Mouse (Mus musculus): ENCODE results near the gene Ankfn1. TPM values are rescaled to one million over a fixed set of nuclear protein-coding genes. Genes with fewer than 3 reads are reported as not detected.

The Ankfn1 gene
- polyA plus RNA-seq, 1 experiment from 2014 or later: 0.39 TPM

DNA sequence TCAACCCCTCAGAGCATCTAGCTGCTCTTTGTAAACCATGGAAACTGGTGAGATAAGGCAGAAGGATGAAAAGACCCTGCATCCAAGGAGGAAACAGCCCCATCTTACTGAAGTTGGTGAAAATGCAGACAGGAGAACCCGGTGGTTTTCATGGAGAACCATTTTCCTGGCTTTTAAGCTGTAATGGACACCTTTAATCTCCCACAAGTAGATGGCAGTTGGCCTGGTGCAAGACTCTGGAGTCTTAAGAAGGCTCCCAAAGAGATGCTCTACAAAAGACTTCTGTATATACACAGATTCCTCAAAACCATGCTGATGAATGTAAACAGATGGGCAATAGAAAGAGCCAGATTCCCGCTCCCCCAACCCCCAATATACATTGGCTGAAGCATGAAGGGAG lies 276.5 kb downstream of the Ankfn1 start:
- no peak overlapping the region for H3K9ac ChIP-seq (replicated peaks; ENCODE audit: low read depth, low read length)
- no peak overlapping the region for H3K27ac ChIP-seq (ENCODE audit: low read length)
- WGBS: 71% methylated on average over 2 of the region's 2 CpGs
- H3K9me3 ChIP-seq (ENCODE audit: control insufficient read depth, low read depth, low read length): no peaks in the 10 kb centered on the region
- H3K4me3 ChIP-seq (ENCODE audit: low read depth, low read length): no peak overlapping the region
- H3K36me3 ChIP-seq (ENCODE audit: control insufficient read depth, insufficient read depth, low read length): no peaks in the 10 kb centered on the region
- H3K27me3 ChIP-seq (ENCODE audit: control insufficient read depth, insufficient read depth, low read length): no peaks in the 10 kb centered on the region
- no peaks in the 10 kb centered on the region for H3K4me1 ChIP-seq (ENCODE audit: control insufficient read depth, insufficient read depth, low read length)
- no peak overlapping the region for H3K4me2 ChIP-seq (replicated peaks; ENCODE audit: low read depth, low read length)
- no peak for ATAC-seq (ENCODE audit: insufficient number of reproducible peaks, insufficient read depth, low FRiP score, low read depth)

- 60% methylated on average over 6 of the region's 6 CpGs for whole genome bisulfite sequencing
- Histone ChIP-seq H3K27ac (ENCODE audit: low read length) (no peak overlapping the region), H3K27me3 (ENCODE audit: control insufficient read depth, insufficient read depth, low read length) (no peaks in the 10 kb centered on the region), H3K4me2 (replicated peaks; ENCODE audit: low read depth, low read length) (no peak overlapping the region), H3K4me3 (ENCODE audit: low read depth, low read length) (no peak overlapping the region), H3K36me3 (ENCODE audit: control insufficient read depth, insufficient read depth, low read length) (no peaks in the 10 kb centered on the region), H3K9me3 (ENCODE audit: control insufficient read depth, low read depth, low read length) (no peaks in the 10 kb centered on the region), H3K4me1 (ENCODE audit: control insufficient read depth, insufficient read depth, low read length) (0 out of 2 replicates have a peak, but pooled peaks cover 4% of the 10 kb centered on the region), H3K9ac (replicated peaks; ENCODE audit: low read depth, low read length) (no peak overlapping the region)
- ATAC-seq (ENCODE audit: insufficient number of reproducible peaks, insufficient read depth, low FRiP score, low read depth): no peak
Measured at GRCm38 (mm10) chr11:89481084-89481483, 296.4 kb downstream of the Ankfn1 start.

GRCm38 (mm10) chr11:89476927-89477326 lies 300.5 kb downstream of the Ankfn1 start:
- Histone ChIP-seq H3K9ac (replicated peaks; ENCODE audit: low read depth, low read length) (no peak overlapping the region), H3K4me3 (ENCODE audit: low read depth, low read length) (no peak overlapping the region), H3K27ac (ENCODE audit: low read length) (no peak overlapping the region), H3K27me3 (ENCODE audit: control insufficient read depth, insufficient read depth, low read length) (no peaks in the 10 kb centered on the region), H3K36me3 (ENCODE audit: control insufficient read depth, insufficient read depth, low read length) (no peaks in the 10 kb centered on the region), H3K4me2 (replicated peaks; ENCODE audit: low read depth, low read length) (no peak overlapping the region), H3K4me1 (ENCODE audit: control insufficient read depth, insufficient read depth, low read length) (0 out of 2 replicates have a peak, but pooled peaks cover 6% of the 10 kb centered on the region), H3K9me3 (ENCODE audit: control insufficient read depth, low read depth, low read length) (no peaks in the 10 kb centered on the region)
- 50% methylated on average over 5 of the region's 5 CpGs for WGBS
- ATAC-seq (ENCODE audit: insufficient number of reproducible peaks, insufficient read depth, low FRiP score, low read depth): no peak

- no peak overlapping the region for H3K4me2 ChIP-seq (replicated peaks; ENCODE audit: low read depth, low read length)
- no peak overlapping the region for H3K4me3 ChIP-seq (ENCODE audit: low read depth, low read length)
- no peak overlapping the region for H3K27ac ChIP-seq (ENCODE audit: low read length)
- WGBS: 41% methylated on average over 4 of the region's 4 CpGs
- no peaks in the 10 kb centered on the region for H3K9me3 ChIP-seq (ENCODE audit: control insufficient read depth, low read depth, low read length)
- no peak overlapping the region for H3K9ac ChIP-seq (replicated peaks; ENCODE audit: low read depth, low read length)
- no peaks in the 10 kb centered on the region for H3K36me3 ChIP-seq (ENCODE audit: control insufficient read depth, insufficient read depth, low read length)
- no peak for ATAC-seq (ENCODE audit: insufficient number of reproducible peaks, insufficient read depth, low FRiP score, low read depth)
- H3K4me1 ChIP-seq (ENCODE audit: control insufficient read depth, insufficient read depth, low read length): 0 out of 2 replicates have a peak, but pooled peaks cover 6% of the 10 kb centered on the region
- H3K27me3 ChIP-seq (ENCODE audit: control insufficient read depth, insufficient read depth, low read length): no peaks in the 10 kb centered on the region
Measured at GRCm38 (mm10) chr11:89476047-89476446, 301.4 kb downstream of the Ankfn1 start.

DNA sequence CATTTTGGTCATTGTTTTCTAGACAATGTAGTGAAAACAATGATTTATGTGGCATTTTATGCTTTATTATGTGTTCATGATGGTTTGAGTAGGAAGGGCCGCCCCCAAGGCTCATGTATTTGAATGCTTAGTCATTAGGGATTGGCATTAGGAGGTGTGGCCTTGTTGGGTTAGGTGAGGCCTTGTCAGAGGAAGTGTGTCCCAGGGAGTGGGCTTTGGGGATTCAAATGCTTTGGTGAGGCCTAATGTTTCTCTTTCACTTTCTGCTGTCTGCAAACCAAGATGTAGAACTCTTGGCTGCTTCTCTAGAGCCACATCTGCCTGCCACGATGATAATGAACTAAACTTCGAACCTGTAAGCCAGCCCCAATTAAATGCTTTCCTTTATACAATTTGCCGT lies 304.6 kb downstream of the Ankfn1 start:
- Histone ChIP-seq H3K9ac (replicated peaks; ENCODE audit: low read depth, low read length) (no peak overlapping the region), H3K4me3 (ENCODE audit: low read depth, low read length) (no peak overlapping the region), H3K4me2 (replicated peaks; ENCODE audit: low read depth, low read length) (no peak overlapping the region), H3K27me3 (ENCODE audit: control insufficient read depth, insufficient read depth, low read length) (no peaks in the 10 kb centered on the region), H3K9me3 (ENCODE audit: control insufficient read depth, low read depth, low read length) (no peaks in the 10 kb centered on the region), H3K36me3 (ENCODE audit: control insufficient read depth, insufficient read depth, low read length) (no peaks in the 10 kb centered on the region), H3K4me1 (ENCODE audit: control insufficient read depth, insufficient read depth, low read length) (0 out of 2 replicates have a peak, but pooled peaks cover 6% of the 10 kb centered on the region), H3K27ac (ENCODE audit: low read length) (no peak overlapping the region)
- no peak for ATAC-seq (ENCODE audit: insufficient number of reproducible peaks, insufficient read depth, low FRiP score, low read depth)
- 92% methylated on average over 4 of the region's 4 CpGs for WGBS

DNA sequence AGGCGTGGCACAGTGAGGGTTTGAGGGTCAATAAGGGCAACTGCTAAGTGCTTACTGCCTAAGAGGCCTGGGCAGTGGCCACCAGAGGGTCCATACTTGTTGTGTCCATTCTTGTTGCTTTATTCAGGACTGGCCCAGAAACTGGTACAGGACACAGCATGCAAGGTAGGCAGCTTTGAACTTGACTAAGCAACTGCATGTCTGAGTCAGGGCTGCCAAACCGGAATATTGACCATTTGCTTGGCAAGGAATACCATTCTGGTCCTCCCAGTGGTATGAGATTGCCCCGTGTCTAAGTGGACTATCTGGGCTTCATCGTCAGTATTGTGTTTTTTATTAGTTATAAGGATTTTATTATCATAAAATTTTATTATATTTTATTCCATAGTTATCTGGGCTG lies 312.1 kb downstream of the Ankfn1 start:
- H3K4me2 ChIP-seq (replicated peaks; ENCODE audit: low read depth, low read length): no peak overlapping the region
- H3K9me3 ChIP-seq (ENCODE audit: control insufficient read depth, low read depth, low read length): no peaks in the 10 kb centered on the region
- 90% methylated on average over 4 of the region's 4 CpGs for WGBS
- H3K9ac ChIP-seq (replicated peaks; ENCODE audit: low read depth, low read length): no peak overlapping the region
- H3K4me3 ChIP-seq (ENCODE audit: low read depth, low read length): no peak overlapping the region
- H3K27ac ChIP-seq (ENCODE audit: low read length): no peak overlapping the region
- H3K4me1 ChIP-seq (ENCODE audit: control insufficient read depth, insufficient read depth, low read length): no peaks in the 10 kb centered on the region
- H3K36me3 ChIP-seq (ENCODE audit: control insufficient read depth, insufficient read depth, low read length): no peaks in the 10 kb centered on the region
- H3K27me3 ChIP-seq (ENCODE audit: control insufficient read depth, insufficient read depth, low read length): no peaks in the 10 kb centered on the region
- no peak for ATAC-seq (ENCODE audit: insufficient number of reproducible peaks, insufficient read depth, low FRiP score, low read depth)

GRCm38 (mm10) chr11:89462216-89462615 lies 315.2 kb downstream of the Ankfn1 start:
- no peaks in the 10 kb centered on the region for H3K36me3 ChIP-seq (ENCODE audit: control insufficient read depth, insufficient read depth, low read length)
- WGBS: 76% methylated on average over 10 of the region's 10 CpGs
- H3K4me3 ChIP-seq (ENCODE audit: low read depth, low read length): no peak overlapping the region
- H3K27me3 ChIP-seq (ENCODE audit: control insufficient read depth, insufficient read depth, low read length): no peaks in the 10 kb centered on the region
- no peak overlapping the region for H3K4me2 ChIP-seq (replicated peaks; ENCODE audit: low read depth, low read length)
- H3K9ac ChIP-seq (replicated peaks; ENCODE audit: low read depth, low read length): no peak overlapping the region
- no peaks in the 10 kb centered on the region for H3K9me3 ChIP-seq (ENCODE audit: control insufficient read depth, low read depth, low read length)
- no peak for ATAC-seq (ENCODE audit: insufficient number of reproducible peaks, insufficient read depth, low FRiP score, low read depth)
- H3K4me1 ChIP-seq (ENCODE audit: control insufficient read depth, insufficient read depth, low read length): no peaks in the 10 kb centered on the region
- H3K27ac ChIP-seq (ENCODE audit: low read length): no peak overlapping the region

DNA sequence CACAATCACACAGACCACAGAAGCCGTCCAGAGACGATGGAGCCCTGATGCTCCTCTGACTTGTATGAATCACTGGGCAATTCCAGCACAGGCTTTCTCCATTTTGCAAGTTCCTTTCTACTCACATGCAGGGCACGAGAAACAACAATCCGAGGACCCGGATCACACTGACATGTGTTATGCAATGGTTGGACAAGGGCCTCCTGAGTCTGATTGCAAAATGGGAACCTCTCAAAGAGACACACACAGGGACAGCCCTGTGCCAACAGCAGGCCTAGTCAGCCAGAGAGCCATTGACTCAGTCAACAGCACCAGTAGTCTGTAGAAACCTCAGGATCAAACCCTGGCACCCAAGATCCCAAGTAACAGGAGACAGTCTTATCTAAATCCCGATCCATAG lies 318.0 kb downstream of the Ankfn1 start:
- no peak overlapping the region for H3K4me3 ChIP-seq (ENCODE audit: low read depth, low read length)
- no peak overlapping the region for H3K9ac ChIP-seq (replicated peaks; ENCODE audit: low read depth, low read length)
- H3K27me3 ChIP-seq (ENCODE audit: control insufficient read depth, insufficient read depth, low read length): no peaks in the 10 kb centered on the region
- H3K4me1 ChIP-seq (ENCODE audit: control insufficient read depth, insufficient read depth, low read length): no peaks in the 10 kb centered on the region
- WGBS: 93% methylated on average over 6 of the region's 6 CpGs
- ATAC-seq (ENCODE audit: insufficient number of reproducible peaks, insufficient read depth, low FRiP score, low read depth): no peak
- H3K36me3 ChIP-seq (ENCODE audit: control insufficient read depth, insufficient read depth, low read length): no peaks in the 10 kb centered on the region
- no peak overlapping the region for H3K27ac ChIP-seq (ENCODE audit: low read length)
- H3K4me2 ChIP-seq (replicated peaks; ENCODE audit: low read depth, low read length): no peak overlapping the region
- H3K9me3 ChIP-seq (ENCODE audit: control insufficient read depth, low read depth, low read length): no peaks in the 10 kb centered on the region

- ATAC-seq (ENCODE audit: insufficient number of reproducible peaks, insufficient read depth, low FRiP score, low read depth): no peak
- H3K4me1 ChIP-seq (ENCODE audit: control insufficient read depth, insufficient read depth, low read length): peaks cover 4% of the 10 kb centered on the region; the same call in 1 of the 2 replicates
- WGBS: 34% methylated on average over 5 of the region's 5 CpGs
- H3K9me3 ChIP-seq (ENCODE audit: control insufficient read depth, low read depth, low read length): no peaks in the 10 kb centered on the region
- no peak overlapping the region for H3K4me3 ChIP-seq (ENCODE audit: low read depth, low read length)
- no peak overlapping the region for H3K9ac ChIP-seq (replicated peaks; ENCODE audit: low read depth, low read length)
- no peaks in the 10 kb centered on the region for H3K27me3 ChIP-seq (ENCODE audit: control insufficient read depth, insufficient read depth, low read length)
- no peaks in the 10 kb centered on the region for H3K36me3 ChIP-seq (ENCODE audit: control insufficient read depth, insufficient read depth, low read length)
- no peak overlapping the region for H3K4me2 ChIP-seq (replicated peaks; ENCODE audit: low read depth, low read length)
- no peak overlapping the region for H3K27ac ChIP-seq (ENCODE audit: low read length)
Measured at GRCm38 (mm10) chr11:89455647-89456231, 321.7 kb downstream of the Ankfn1 start.

Measured in stomach, embryonic 14.5 days (tissue).